Mouse (Mus musculus) thymus, adult 2 months (tissue): ENCODE data around the gene Ankrd54. TPM values are rescaled to one million over a fixed set of nuclear protein-coding genes. Genes with fewer than 3 reads are reported as not detected.
"Not testable (repeated sequence)": the region's sequence is repeated elsewhere in the genome, so short reads cannot be mapped to it uniquely, and the experiment has no call there.

ENCODE experiments used
- DNase-seq: peaks from one replicate; pipeline ENCODE4 v3.0.0; 2021
- H3K27ac ChIP-seq: fragments of 200-500 bp; 2 replicates; pipeline ENCODE4 v1.5.1; 2012; ENCODE audit warnings: low read length, control low read depth; ENCODE audit not compliant: control insufficient read depth, insufficient read depth
- H3K27me3 ChIP-seq: fragments of 200-500 bp; 2 replicates; pipeline ENCODE4 v1.6.1; 2012; ENCODE audit warnings: mild to moderate bottlenecking, low read length, moderate library complexity, mixed read lengths; ENCODE audit not compliant: control insufficient read depth, insufficient read depth
- H3K36me3 ChIP-seq: fragments of 200-500 bp; 2 replicates; pipeline ENCODE4 v1.6.1; 2012; ENCODE audit warnings: mild to moderate bottlenecking, low read length, moderate library complexity; ENCODE audit not compliant: control insufficient read depth, insufficient read depth
- H3K4me1 ChIP-seq: fragments of 200-500 bp; replicated peaks from 2 replicates; pipeline ENCODE4 v1.6.1; 2012; ENCODE audit warnings: low read length; ENCODE audit not compliant: control insufficient read depth, insufficient read depth
- H3K4me3 ChIP-seq: fragments of 200-500 bp; 2 replicates; pipeline ENCODE4 v1.5.1; 2012; ENCODE audit warnings: mild to moderate bottlenecking, low read length, control low read depth, moderate library complexity; ENCODE audit not compliant: control insufficient read depth, insufficient read depth
- CTCF ChIP-seq: fragments of 200-500 bp; IDR thresholded peaks from 2 replicates; pipeline ENCODE4 v1.5.1; 2012; ENCODE audit warnings: mild to moderate bottlenecking, control low read depth, low read length, moderate library complexity, borderline replicate concordance; ENCODE audit not compliant: control insufficient read depth, poor library complexity, insufficient read depth; ENCODE audit errors: extremely low read depth
- POLR2A ChIP-seq: fragments of 200-500 bp; IDR thresholded peaks from 2 replicates; pipeline ENCODE4 v1.6.1; 2012; ENCODE audit warnings: mild to moderate bottlenecking, low read length, control low read depth, moderate library complexity; ENCODE audit not compliant: control insufficient read depth, poor library complexity, insufficient read depth; ENCODE audit errors: extremely low read depth
- WGBS: fragments of 180-500 bp; shearing (Covaris S2); methylation state at CpG from one replicate; pipeline ENCODE4 v1.1.7; 2018; 5-methylcytosine and 5-hydroxymethylcytosine counted together
- polyA plus RNA-seq: library from polyadenylated mRNA; depleted of rRNA; stranded (reverse); fragments of >200 nt; gene quantifications from 2 replicates; pipeline ENCODE4 v1.2.3, GENCODE M21; 2012; rRNA removed

Ankrd54 gene
- polyA plus RNA-seq, 1 experiment: 171 TPM

- Histone ChIP-seq H3K27ac (no peak overlapping the region), H3K4me3 (no peak overlapping the region), H3K36me3 (no peaks in the 10 kb centered on the region), H3K4me1 (no peaks in the 10 kb centered on the region), H3K27me3 (no peaks in the 10 kb centered on the region)
- 66% methylated on average over 4 of the region's 4 CpGs for WGBS
- DNase-seq: no peak
- TF ChIP-seq POLR2A: no peak
- TF ChIP-seq CTCF: no peak
These were observed 44.5 kb downstream of the Ankrd54 start for GRCm38 (mm10) chr15:79018191-79018590.

GRCm38 (mm10) chr15:79013382-79013781 is 49.3 kb downstream of the Ankrd54 start:
- no peak overlapping the region for H3K27ac ChIP-seq
- H3K36me3 ChIP-seq: no peaks in the 10 kb centered on the region
- 80% methylated on average over 7 of the region's 7 CpGs for whole genome bisulfite sequencing
- H3K27me3 ChIP-seq: no peaks in the 10 kb centered on the region
- TF ChIP-seq POLR2A (no peak), CTCF (no peak)
- H3K4me3 ChIP-seq: no peak overlapping the region
- H3K4me1 ChIP-seq: no peaks in the 10 kb centered on the region
- DNase-seq: no peak

GRCm38 (mm10) chr15:79011550-79011949 is 51.1 kb downstream of the Ankrd54 start:
- Histone ChIP-seq H3K36me3 (no peaks in the 10 kb centered on the region), H3K27me3 (no peaks in the 10 kb centered on the region), H3K4me1 (no peaks in the 10 kb centered on the region), H3K4me3 (no peak overlapping the region), H3K27ac (no peak overlapping the region)
- TF ChIP-seq POLR2A: no peak
- TF ChIP-seq CTCF: no peak
- WGBS: 88% methylated on average over 10 of the region's 10 CpGs
- DNase-seq: no peak

GRCm38 (mm10) chr15:79009734-79010133 is 53.0 kb downstream of the Ankrd54 start:
- H3K36me3 ChIP-seq: no peaks in the 10 kb centered on the region
- 96% methylated on average over 5 of the region's 5 CpGs for WGBS
- TF ChIP-seq POLR2A: no peak
- TF ChIP-seq CTCF: no peak
- no peak overlapping the region for H3K4me3 ChIP-seq
- no peak for DNase-seq
- no peak overlapping the region for H3K27ac ChIP-seq
- no peaks in the 10 kb centered on the region for H3K27me3 ChIP-seq
- no peaks in the 10 kb centered on the region for H3K4me1 ChIP-seq

- not testable (repeated sequence) for H3K4me3 ChIP-seq, H3K27ac ChIP-seq, DNase-seq, H3K36me3 ChIP-seq, H3K27me3 ChIP-seq, H3K4me1 ChIP-seq
- WGBS: 93% methylated on average over 6 of the region's 6 CpGs
These were observed 54.9 kb downstream of the Ankrd54 start for GRCm38 (mm10) chr15:79007836-79008235.

GRCm38 (mm10) chr15:79007059-79007458 is 55.6 kb downstream of the Ankrd54 start:
- H3K4me3 ChIP-seq: no peak overlapping the region
- no peaks in the 10 kb centered on the region for H3K4me1 ChIP-seq
- no peak overlapping the region for H3K27ac ChIP-seq
- no peaks in the 10 kb centered on the region for H3K36me3 ChIP-seq
- WGBS: 97% methylated on average over 5 of the region's 5 CpGs
- no peaks in the 10 kb centered on the region for H3K27me3 ChIP-seq
- TF ChIP-seq POLR2A: no peak
- TF ChIP-seq CTCF: no peak
- DNase-seq: no peak

GRCm38 (mm10) chr15:79006638-79007037 is 56.1 kb downstream of the Ankrd54 start:
- H3K4me1 ChIP-seq: no peaks in the 10 kb centered on the region
- H3K27me3 ChIP-seq: no peaks in the 10 kb centered on the region
- no peak overlapping the region for H3K27ac ChIP-seq
- 86% methylated on average over 3 of the region's 3 CpGs for WGBS
- H3K4me3 ChIP-seq: no peak overlapping the region
- no peak for DNase-seq
- no peaks in the 10 kb centered on the region for H3K36me3 ChIP-seq
- TF ChIP-seq POLR2A (no peak), CTCF (no peak)

- H3K27me3 ChIP-seq: no peaks in the 10 kb centered on the region
- no peak overlapping the region for H3K4me3 ChIP-seq
- 0 out of 2 replicates have a peak, but pooled peaks cover under 1% of the 10 kb centered on the region for H3K4me1 ChIP-seq
- 0 out of 2 replicates have a peak, but pooled peaks cover 3% of the 10 kb centered on the region for H3K36me3 ChIP-seq
- no peak for TF ChIP-seq POLR2A
- TF ChIP-seq CTCF: no peak
- DNase-seq: no peak
- 97% methylated on average over 9 of the region's 9 CpGs for WGBS
- no peak overlapping the region for H3K27ac ChIP-seq
These were observed 57.1 kb downstream of the Ankrd54 start for GRCm38 (mm10) chr15:79005581-79005980.

Other genes with a start within 250 kb of the Ankrd54 start
- gene Cdc42ep1, start 220.3 kb downstream of the Ankrd54 start, polyA plus RNA-seq: 8.1 and 12.5 TPM in 2 replicates
- gene Lgals2, start 207.4 kb downstream of the Ankrd54 start, polyA plus RNA-seq: 2.9 and 4.8 TPM in 2 replicates
- gene Gga1, start 185.7 kb downstream of the Ankrd54 start, polyA plus RNA-seq: 137 and 155 TPM in 2 replicates
- gene Gm49510, start 163.2 kb downstream of the Ankrd54 start, polyA plus RNA-seq: 0.08 and 0.14 TPM in 2 replicates
- 371 and 412 TPM in 2 replicates for gene Sh3bp1, start 163.1 kb downstream of the Ankrd54 start, polyA plus RNA-seq
- gene Pdxp, start 149.0 kb downstream of the Ankrd54 start, polyA plus RNA-seq: 72.0 and 94.8 TPM in 2 replicates
- 359 and 428 TPM in 2 replicates for gene Lgals1, start 136.2 kb downstream of the Ankrd54 start, polyA plus RNA-seq
- 26.8 and 27.9 TPM in 2 replicates for gene Nol12, start 128.0 kb downstream of the Ankrd54 start, polyA plus RNA-seq
- gene Triobp, start 115.2 kb downstream of the Ankrd54 start, polyA plus RNA-seq: 52.2 and 70.7 TPM in 2 replicates
- 35.7 and 52.0 TPM in 2 replicates for gene H1f0, start 34.4 kb downstream of the Ankrd54 start, polyA plus RNA-seq
- gene Galr3, start 21.0 kb downstream of the Ankrd54 start, polyA plus RNA-seq: 0.71 and 1.6 TPM in 2 replicates
- 205 and 212 TPM in 2 replicates for gene Eif3l, start 12.3 kb upstream of the Ankrd54 start, polyA plus RNA-seq
- gene Micall1, start 46.0 kb upstream of the Ankrd54 start, polyA plus RNA-seq: 46.1 and 47.3 TPM in 2 replicates
- 37.3 and 38.0 TPM in 2 replicates for gene Polr2f, start 78.1 kb upstream of the Ankrd54 start, polyA plus RNA-seq
- gene 1700088E04Rik, start 78.4 kb upstream of the Ankrd54 start, polyA plus RNA-seq: 1.3 and 1.8 TPM in 2 replicates
- gene Sox10, start 102.3 kb upstream of the Ankrd54 start, polyA plus RNA-seq: 0.87 and 0.88 TPM in 2 replicates
- gene Pick1, start 166.3 kb upstream of the Ankrd54 start, polyA plus RNA-seq: 27.1 and 27.7 TPM in 2 replicates
- gene Gm49486, start 166.5 kb upstream of the Ankrd54 start, polyA plus RNA-seq: 0.11 and 0.24 TPM in 2 replicates
- 0.15 TPM in 1 of 2 replicates, not detected in the other for gene Slc16a8, start 191.9 kb upstream of the Ankrd54 start, polyA plus RNA-seq
- 0.68 and 2.9 TPM in 2 replicates for gene Baiap2l2, start 222.6 kb upstream of the Ankrd54 start, polyA plus RNA-seq